Mouse (Mus musculus) stomach, embryonic 14.5 days (tissue): ENCODE measurements around the gene Chdh. TPM values are rescaled to one million over a fixed set of nuclear protein-coding genes. Genes with fewer than 3 reads are reported as not detected.

Experiments used
- ATAC-seq: fragments of 200-750 bp; cut with Nextera tagmentation; 2 replicates; pipeline ENCODE4 v1.8.0; 2017; ENCODE audit warnings: low read depth, moderate TSS enrichment; ENCODE audit not compliant: insufficient number of reproducible peaks, insufficient read depth, low FRiP score
- H3K27ac ChIP-seq: fragments of 300-500 bp; sonication (generic); 2 replicates; pipeline ENCODE4 v1.5.1; 2014; ENCODE audit warnings: mild to moderate bottlenecking, low read length, moderate library complexity, mixed read lengths
- H3K27me3 ChIP-seq: fragments of 300-500 bp; sonication (generic); 2 replicates; pipeline ENCODE4 v1.6.1; 2014; ENCODE audit warnings: low read length, control low read depth, mixed read lengths; ENCODE audit not compliant: control insufficient read depth, insufficient read depth
- H3K36me3 ChIP-seq: fragments of 300-500 bp; sonication (generic); 2 replicates; pipeline ENCODE4 v1.6.1; 2014; ENCODE audit warnings: mild to moderate bottlenecking, control low read depth, low read length, moderate library complexity, mixed read lengths; ENCODE audit not compliant: control insufficient read depth, insufficient read depth
- H3K4me1 ChIP-seq: fragments of 300-500 bp; sonication (generic); 2 replicates; pipeline ENCODE4 v1.6.1; 2014; ENCODE audit warnings: low read length, control low read depth, mixed read lengths; ENCODE audit not compliant: control insufficient read depth, insufficient read depth
- H3K4me2 ChIP-seq: fragments of 300-500 bp; sonication (generic); replicated peaks from 2 replicates; pipeline ENCODE4 v1.6.1; 2014; ENCODE audit warnings: low read depth, low read length, control low read depth
- H3K4me3 ChIP-seq: fragments of 300-500 bp; sonication (generic); 2 replicates; pipeline ENCODE4 v1.5.1; 2014; ENCODE audit warnings: low read depth, low read length, control low read depth
- H3K9ac ChIP-seq: fragments of 300-500 bp; sonication (generic); replicated peaks from 2 replicates; pipeline ENCODE4 v1.6.1; 2014; ENCODE audit warnings: low read depth, mild to moderate bottlenecking, control low read depth, low read length, moderate library complexity, mixed read lengths
- H3K9me3 ChIP-seq: fragments of 300-500 bp; sonication (generic); 2 replicates; pipeline ENCODE4 v1.6.1; 2016; ENCODE audit warnings: low read depth, low read length, control low read depth; ENCODE audit not compliant: control insufficient read depth
- WGBS: fragments of 180-500 bp; shearing (Covaris S2); extraction: QIAGEN DNeasy Blood & Tissue Kit; methylation state at CpG from one replicate; pipeline ENCODE4 v1.1.7; 2014; 5-methylcytosine and 5-hydroxymethylcytosine counted together
- polyA plus RNA-seq: library from polyadenylated mRNA; unstranded; fragments of >200 nt; fragmentation: Nextera tagmentation; extraction: Ambion mirVana; gene quantifications from 2 replicates; pipeline ENCODE4 v1.2.1, GENCODE M21; 2014

Gene Chdh
- polyA plus RNA-seq, 1 experiment from 2014 or later, result 0.84 TPM

- H3K4me1 ChIP-seq, result peaks cover 14% of the 10 kb centered on the region; the same call in 1 of the 2 replicates
- H3K4me2 ChIP-seq, result 0 out of 2 replicates have a peak overlapping the region, but pooled peaks have one; percentile 10
- no peaks in the 10 kb centered on the region for H3K27me3 ChIP-seq
- H3K4me3 ChIP-seq, result no peak overlapping the region
- peak overlapping the region; percentile 69 for H3K27ac ChIP-seq
- H3K9ac ChIP-seq, result no peak overlapping the region
- no peaks in the 10 kb centered on the region for H3K36me3 ChIP-seq
- peak; percentile 68; the same call in 1 of the 2 replicates for ATAC-seq
- no peaks in the 10 kb centered on the region for H3K9me3 ChIP-seq
- 48% methylated on average over 13 of the region's 13 CpGs for whole genome bisulfite sequencing
Measured at GRCm38 (mm10) chr14:30056031-30056766, 47.4 kb downstream of the Chdh start.

- 97% methylated on average over 2 of the region's 2 CpGs for WGBS
- no peak overlapping the region for H3K4me3 ChIP-seq
- H3K36me3 ChIP-seq, result no peaks in the 10 kb centered on the region
- H3K9ac ChIP-seq, result no peak overlapping the region
- no peaks in the 10 kb centered on the region for H3K9me3 ChIP-seq
- H3K27ac ChIP-seq, result no peak overlapping the region
- ATAC-seq, result no peak
- H3K27me3 ChIP-seq, result no peaks in the 10 kb centered on the region
- H3K4me1 ChIP-seq, result 0 out of 2 replicates have a peak, but pooled peaks cover 3% of the 10 kb centered on the region
- no peak overlapping the region for H3K4me2 ChIP-seq
Measured at GRCm38 (mm10) chr14:30064864-30065263, 56.0 kb downstream of the Chdh start.

- 73% methylated on average over 12 of the region's 12 CpGs for WGBS
- no peak for ATAC-seq
- H3K27me3 ChIP-seq, result no peaks in the 10 kb centered on the region
- H3K9ac ChIP-seq, result no peak overlapping the region
- 0 out of 2 replicates have a peak, but pooled peaks cover 3% of the 10 kb centered on the region for H3K4me1 ChIP-seq
- H3K4me3 ChIP-seq, result no peak overlapping the region
- H3K36me3 ChIP-seq, result no peaks in the 10 kb centered on the region
- no peak overlapping the region for H3K4me2 ChIP-seq
- H3K27ac ChIP-seq, result no peak overlapping the region
- no peaks in the 10 kb centered on the region for H3K9me3 ChIP-seq
Measured at GRCm38 (mm10) chr14:30066752-30067151, 57.9 kb downstream of the Chdh start.

- H3K27me3 ChIP-seq, result no peaks in the 10 kb centered on the region
- H3K4me1 ChIP-seq, result 0 out of 2 replicates have a peak, but pooled peaks cover 3% of the 10 kb centered on the region
- no peaks in the 10 kb centered on the region; the same call in 1 of the 2 replicates for H3K36me3 ChIP-seq
- H3K4me3 ChIP-seq, result no peak overlapping the region
- H3K9ac ChIP-seq, result no peak overlapping the region
- no peaks in the 10 kb centered on the region for H3K9me3 ChIP-seq
- H3K4me2 ChIP-seq, result no peak overlapping the region
- H3K27ac ChIP-seq, result no peak overlapping the region
- ATAC-seq, result no peak
- 78% methylated on average over 3 of the region's 3 CpGs for WGBS
Measured at GRCm38 (mm10) chr14:30068566-30068965, 59.7 kb downstream of the Chdh start.

GRCm38 (mm10) chr14:30075268-30075887 is 66.6 kb downstream of the Chdh start:
- Histone ChIP-seq H3K4me1 (no peaks in the 10 kb centered on the region), H3K27ac (no peak overlapping the region), H3K27me3 (no peaks in the 10 kb centered on the region), H3K4me3 (no peak overlapping the region), H3K9me3 (no peaks in the 10 kb centered on the region), H3K36me3 (peaks cover 4% of the 10 kb centered on the region; the same call in 1 of the 2 replicates), H3K4me2 (no peak overlapping the region), H3K9ac (no peak overlapping the region)
- WGBS, result 78% methylated on average over 7 of the region's 7 CpGs
- no peak for ATAC-seq

GRCm38 (mm10) chr14:30078115-30078808 is 69.4 kb downstream of the Chdh start:
- Histone ChIP-seq H3K36me3 (peaks cover 4% of the 10 kb centered on the region; the same call in 1 of the 2 replicates), H3K4me3 (no peak overlapping the region), H3K27ac (no peak overlapping the region), H3K9ac (no peak overlapping the region), H3K9me3 (no peaks in the 10 kb centered on the region), H3K4me1 (no peaks in the 10 kb centered on the region), H3K27me3 (no peaks in the 10 kb centered on the region), H3K4me2 (no peak overlapping the region)
- ATAC-seq, result no peak
- WGBS, result 69% methylated on average over 15 of the region's 15 CpGs

GRCm38 (mm10) chr14:30079729-30080128 is 70.9 kb downstream of the Chdh start:
- 32% methylated on average over 4 of the region's 4 CpGs for WGBS
- Histone ChIP-seq H3K27me3 (no peaks in the 10 kb centered on the region), H3K9ac (no peak overlapping the region), H3K4me3 (no peak overlapping the region), H3K4me1 (no peaks in the 10 kb centered on the region), H3K9me3 (no peaks in the 10 kb centered on the region), H3K27ac (no peak overlapping the region), H3K36me3 (peaks cover under 1% of the 10 kb centered on the region; the same call in 1 of the 2 replicates), H3K4me2 (no peak overlapping the region)
- ATAC-seq, result peak; percentile 61; the same call in 1 of the 2 replicates
